23 mouse cellular contexts compared by ENCODE assay signal in the genomic region with DNA sequence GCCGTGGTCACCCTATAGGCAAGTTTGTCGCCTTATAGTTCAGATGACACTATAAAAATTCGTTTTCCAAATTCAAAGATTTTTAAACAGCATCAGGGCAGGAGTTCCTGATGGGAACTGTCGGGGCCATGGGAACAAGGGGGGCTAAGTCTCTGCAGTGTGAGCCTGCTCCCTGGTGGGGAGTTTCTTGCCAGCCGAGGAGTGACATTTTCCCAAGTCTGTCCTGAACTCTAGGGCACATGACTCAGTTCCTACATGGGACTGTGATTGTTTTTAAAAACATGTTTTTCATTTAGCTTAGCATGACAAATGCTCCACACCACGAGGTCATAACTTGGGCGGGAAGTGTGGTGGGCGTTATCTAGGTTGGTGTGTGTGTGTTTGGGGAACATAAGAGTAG. TPM values are rescaled to one million over a fixed set of nuclear protein-coding genes. Genes with fewer than 3 reads are reported as not detected.
A peak's percentile ranks its signal among the peaks of the same experiment; 100 is the strongest.
DNase-seq lines count a peak whose midpoint lies in the region; ATAC-seq and TF ChIP-seq lines count a peak whose summit lies in the region.
"Had no signal": no experiment of that assay in that cellular context is flagged by ENCODE, and none has a peak within 500 bp of the region (broad histone marks: within the 10 kb centered on the region; RNA-seq: fewer than 3 reads in every experiment).

No protein-coding gene starts in this region.

- H3K79me2 ChIP-seq in liver, adult 2 months (ENCODE audit: control insufficient read depth, insufficient read depth, low read length), result peaks cover 17% of the 10 kb centered on the region; the same call in 1 of the 2 replicates

- DNase-seq in adrenal gland, postnatal 14 days, result peak; percentile 70
- DNase-seq in adrenal gland, adult 18-20 months (ENCODE audit: low spot score in 2 of 2), result no peak
- peak; percentile 52 for DNase-seq in heart, postnatal 4 days
- no peak for DNase-seq in liver, adult 2 months (ENCODE audit: extremely low read depth, low read depth, low spot score)
- DNase-seq in 3T3-L1 (ENCODE audit: low read depth, low spot score), result peak; percentile 51
- DNase-seq in layer of hippocampus, adult 11-12 months (ENCODE audit: low spot score), result no peak
- DNase-seq: cerebellum, adult 9-11 months; gastrocnemius, postnatal 36 days; layer of hippocampus, postnatal 36 days; left cerebral cortex, postnatal 4 days; liver, embryonic 13.5 days; retina, postnatal 1 day; thymus, postnatal 4 days had no signal

- H3K9ac ChIP-seq in heart, embryonic 12.5 days, result no peak overlapping the region
- no peak overlapping the region for H3K9ac ChIP-seq in liver, adult 2 months (ENCODE audit: low read depth, low read length)
- no peak overlapping the region for H3K9ac ChIP-seq in liver, embryonic 12.5 days
- H3K9ac ChIP-seq: hindbrain, embryonic 12.5 days; intestine, embryonic 15.5 days; liver, embryonic 13.5 days; midbrain, embryonic 12.5 days; neural tube, embryonic 15.5 days had no signal

- 69% methylated on average over 8 of the region's 8 CpGs for WGBS in heart, embryonic 12.5 days
- WGBS in liver, adult 2 months, result 70% methylated on average over 8 of the region's 8 CpGs
- WGBS in liver, embryonic 12.5 days (ENCODE audit: insufficient replicate concordance), result 65% methylated on average over 8 of the region's 8 CpGs

- TF ChIP-seq POLR2A in liver, adult 2 months (IDR thresholded peaks at IDR 0.05; ENCODE audit: extremely low read depth, insufficient read depth, low read length), result no peak

- no peaks in the 10 kb centered on the region for H3K27me3 ChIP-seq in heart, embryonic 12.5 days (replicated peaks)
- H3K27me3 ChIP-seq in liver, adult 2 months (ENCODE audit: control insufficient read depth, insufficient read depth, low read length), result no peaks in the 10 kb centered on the region
- H3K27me3 ChIP-seq in liver, embryonic 12.5 days (replicated peaks), result no peaks in the 10 kb centered on the region
- H3K27me3 ChIP-seq: CH12.LX; hindbrain, embryonic 12.5 days; intestine, embryonic 15.5 days; liver, embryonic 13.5 days; midbrain, embryonic 12.5 days; neural tube, embryonic 15.5 days had no signal

- peak; percentile 32; the same call in 1 of the 2 replicates for TF ChIP-seq CTCF in liver, adult 2 months (IDR thresholded peaks at IDR 0.05; ENCODE audit: low read depth, low read length)

- H3K4me1 ChIP-seq in heart, embryonic 12.5 days (replicated peaks), result peaks cover 48% of the 10 kb centered on the region
- peaks cover 32% of the 10 kb centered on the region for H3K4me1 ChIP-seq in liver, adult 2 months (ENCODE audit: control insufficient read depth, insufficient read depth, low read length)
- peaks cover 43% of the 10 kb centered on the region for H3K4me1 ChIP-seq in liver, embryonic 12.5 days

- H3K36me3 ChIP-seq in heart, embryonic 12.5 days, result peaks cover 47% of the 10 kb centered on the region
- H3K36me3 ChIP-seq in liver, adult 2 months (ENCODE audit: control insufficient read depth, insufficient read depth, low read length), result peaks cover 23% of the 10 kb centered on the region; the same call in 1 of the 2 replicates
- H3K36me3 ChIP-seq in liver, embryonic 12.5 days, result peaks cover 62% of the 10 kb centered on the region

- H3K27ac ChIP-seq in heart, embryonic 12.5 days (ENCODE audit: poor library complexity, severe bottlenecking), result no peak overlapping the region
- H3K27ac ChIP-seq in liver, adult 2 months (replicated peaks; ENCODE audit: insufficient read depth, low read depth, low read length), result no peak overlapping the region
- H3K27ac ChIP-seq in liver, embryonic 12.5 days, result no peak overlapping the region
- H3K27ac ChIP-seq: forebrain, embryonic 10.5 days; hindbrain, embryonic 12.5 days; intestine, embryonic 15.5 days; liver, embryonic 13.5 days; midbrain, embryonic 12.5 days; neural tube, embryonic 15.5 days had no signal

- no peak overlapping the region for H3K4me2 ChIP-seq in heart, embryonic 12.5 days
- no peak overlapping the region for H3K4me2 ChIP-seq in liver, embryonic 12.5 days
- H3K4me2 ChIP-seq: hindbrain, embryonic 12.5 days; intestine, embryonic 15.5 days; liver, embryonic 13.5 days; midbrain, embryonic 12.5 days; neural tube, embryonic 15.5 days had no signal

- H3K9me3 ChIP-seq in heart, embryonic 12.5 days (replicated peaks), result no peaks in the 10 kb centered on the region
- H3K9me3 ChIP-seq in liver, embryonic 12.5 days (replicated peaks), result no peaks in the 10 kb centered on the region
- H3K9me3 ChIP-seq: forebrain, embryonic 10.5 days; hindbrain, embryonic 12.5 days; intestine, embryonic 15.5 days; liver, embryonic 13.5 days; midbrain, embryonic 12.5 days; neural tube, embryonic 15.5 days had no signal

- H3K4me3 ChIP-seq in heart, embryonic 12.5 days, result no peak overlapping the region
- no peak overlapping the region for H3K4me3 ChIP-seq in liver, adult 2 months (ENCODE audit: insufficient read depth, low read depth, low read length)
- no peak overlapping the region for H3K4me3 ChIP-seq in liver, embryonic 12.5 days
- H3K4me3 ChIP-seq: forebrain, embryonic 10.5 days; hindbrain, embryonic 12.5 days; intestine, embryonic 15.5 days; liver, embryonic 13.5 days; midbrain, embryonic 12.5 days; myocyte; neural tube, embryonic 15.5 days had no signal

- no peak for ATAC-seq in heart, embryonic 12.5 days (ENCODE audit: insufficient number of reproducible peaks, low FRiP score)
- no peak for ATAC-seq in liver, embryonic 12.5 days
- ATAC-seq: intestine, embryonic 15.5 days had no signal

RNA-seq across cellular contexts. Expression of gene Cyp17a1, which starts 25.1 kb away (rescaled TPM):
- total RNA-seq in adrenal gland, postnatal 14 days (2021), result 10.6 and 12.0 TPM in 2 replicates
- total RNA-seq in adrenal gland, adult 18-20 months (2021), result 1 to 10 TPM; 2.1 to 4.8 TPM
- under 1 TPM in 1 of 2 experiments, not detected in 1; 0.23 TPM for total RNA-seq in heart, postnatal 4 days (2021)
- polyA plus RNA-seq in heart, embryonic 12.5 days (2016; fragmentation: Nextera tagmentation; extraction: Ambion mirVana), result 0.86 and 1.3 TPM in 2 replicates
- 106 and 193 TPM in 2 replicates for total RNA-seq in liver, adult 2 months (2014; rRNA removed)
- 85.1 and 113 TPM in 2 replicates for polyA plus RNA-seq in liver, adult 2 months (2012; rRNA removed)
- polyA plus RNA-seq in liver, embryonic 12.5 days (2016; fragmentation: Nextera tagmentation; extraction: Ambion mirVana), result 0.06 TPM in 1 of 2 replicates, not detected in the other
- total RNA-seq: CH12.LX; gastrocnemius, postnatal 36 days; layer of hippocampus, postnatal 36 days had no signal
- polyA plus RNA-seq: forebrain, embryonic 10.5 days; frontal cortex, adult 2 months; hindbrain, embryonic 12.5 days; intestine, embryonic 15.5 days; liver, embryonic 13.5 days; midbrain, embryonic 12.5 days; myocyte; neural tube, embryonic 15.5 days had no signal

RNA-seq across cellular contexts. Expression of gene Borcs7, which starts 41.9 kb away (rescaled TPM):
- total RNA-seq in adrenal gland, postnatal 14 days (2021), result 15.2 and 15.8 TPM in 2 replicates
- 10 to 100 TPM; 11.4 to 13.4 TPM for total RNA-seq in adrenal gland, adult 18-20 months (2021)
- total RNA-seq in heart, postnatal 4 days (2021), result 10 to 100 TPM; 11.7 to 12.8 TPM
- polyA plus RNA-seq in heart, embryonic 12.5 days (2016; fragmentation: Nextera tagmentation; extraction: Ambion mirVana), result 16.3 and 17.0 TPM in 2 replicates
- total RNA-seq in liver, adult 2 months (2014; rRNA removed), result 4.8 TPM in 2 replicates
- 2.9 and 3.9 TPM in 2 replicates for polyA plus RNA-seq in liver, adult 2 months (2012; rRNA removed)
- polyA plus RNA-seq in liver, embryonic 12.5 days (2016; fragmentation: Nextera tagmentation; extraction: Ambion mirVana), result 7.4 and 7.7 TPM in 2 replicates

RNA-seq across cellular contexts. Expression of gene Wbp1l, which starts 49.0 kb away (rescaled TPM):
- total RNA-seq in adrenal gland, postnatal 14 days (2021), result 132 and 137 TPM in 2 replicates
- total RNA-seq in adrenal gland, adult 18-20 months (2021), result 100 to 1,000 TPM in 1 of 2 experiments, 10 to 100 TPM in 1; 86.9 to 179 TPM
- total RNA-seq in heart, postnatal 4 days (2021), result 10 to 100 TPM; 60.5 to 61.2 TPM
- 53.4 and 55.6 TPM in 2 replicates for polyA plus RNA-seq in heart, embryonic 12.5 days (2016; fragmentation: Nextera tagmentation; extraction: Ambion mirVana)
- 66.7 and 90.9 TPM in 2 replicates for total RNA-seq in liver, adult 2 months (2014; rRNA removed)
- 140 and 169 TPM in 2 replicates for polyA plus RNA-seq in liver, adult 2 months (2012; rRNA removed)
- polyA plus RNA-seq in liver, embryonic 12.5 days (2016; fragmentation: Nextera tagmentation; extraction: Ambion mirVana), result 24.4 and 24.9 TPM in 2 replicates

RNA-seq across cellular contexts. Expression of gene As3mt, which starts 59.4 kb away (rescaled TPM):
- 58.7 and 68.2 TPM in 2 replicates for total RNA-seq in adrenal gland, postnatal 14 days (2021)
- 10 to 100 TPM; 90.0 to 92.7 TPM for total RNA-seq in adrenal gland, adult 18-20 months (2021)
- 10 to 100 TPM; 57.5 to 59.1 TPM for total RNA-seq in heart, postnatal 4 days (2021)
- polyA plus RNA-seq in heart, embryonic 12.5 days (2016; fragmentation: Nextera tagmentation; extraction: Ambion mirVana), result 50.3 and 51.3 TPM in 2 replicates
- 57.8 and 67.9 TPM in 2 replicates for total RNA-seq in liver, adult 2 months (2014; rRNA removed)
- polyA plus RNA-seq in liver, adult 2 months (2012; rRNA removed), result 19.3 and 29.3 TPM in 2 replicates
- polyA plus RNA-seq in liver, embryonic 12.5 days (2016; fragmentation: Nextera tagmentation; extraction: Ambion mirVana), result 18.5 and 20.1 TPM in 2 replicates

Comparison
In these comparisons a context has a peak if more than half of its experiments do, and no peak if none do; other contexts are left out.
1. DNase-seq: peak in adrenal gland, postnatal 14 days (single experiment), heart, postnatal 4 days (single experiment) and 3T3-L1 (single experiment); none in adrenal gland, adult 18-20 months (0 of 2), liver, adult 2 months (single experiment) and layer of hippocampus, adult 11-12 months (single experiment).